Comparison of ENCODE assay signal across 12 mouse cellular contexts in the genomic region with DNA sequence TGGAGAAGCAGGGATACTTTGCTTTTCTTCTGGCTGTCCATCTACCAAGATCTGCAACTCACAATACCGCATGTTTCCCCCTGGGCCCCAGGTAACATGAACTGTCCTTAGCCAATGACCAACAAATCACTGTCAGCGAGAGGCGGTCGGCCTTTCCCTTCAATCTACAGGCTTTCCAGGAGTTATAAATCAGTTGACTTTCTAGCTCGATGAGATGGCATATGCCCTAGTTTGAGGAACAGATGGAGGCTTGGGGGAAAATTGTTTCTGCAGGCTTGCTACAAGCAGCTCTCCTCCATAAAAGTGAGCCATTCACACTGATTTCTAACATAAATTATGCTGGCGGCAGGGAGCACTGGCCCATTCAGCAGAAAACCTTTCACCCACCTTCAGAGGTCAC.
DNase-seq lines count a peak whose midpoint lies in the region; ATAC-seq lines count a peak whose summit lies in the region.
"Had no signal": no experiment of that assay in that cellular context is flagged by ENCODE, and none has a peak within 500 bp of the region (broad histone marks: within the 10 kb centered on the region; RNA-seq: fewer than 3 reads in every experiment).

No protein-coding gene starts in this region.

- no peak for ATAC-seq in hindbrain, embryonic 15.5 days (ENCODE audit: low FRiP score, low read depth)
- ATAC-seq in hindbrain, embryonic 11.5 days (ENCODE audit: low FRiP score) = no peak
- ATAC-seq: liver, postnatal 0 days; midbrain, embryonic 13.5 days had no signal

- no peak for DNase-seq in hindbrain, embryonic 11.5 days (ENCODE audit: low spot score)
- peak; percentile 8 for DNase-seq in cerebellum, adult 11 months
- peak; percentile 64 for DNase-seq in embryo, embryonic 10.5 days (ENCODE audit: low spot score)
- DNase-seq in limb, embryonic 10.5 days (ENCODE audit: low spot score) = peak; percentile 52
- DNase-seq in lung, postnatal 14 days = no peak
- no peak for DNase-seq in urinary bladder, postnatal 4 days (ENCODE audit: low spot score in 2 of 2)
- DNase-seq in urinary bladder, postnatal 25 days (ENCODE audit: low spot score) = no peak
- DNase-seq: kidney, postnatal 25 days; liver, postnatal 0 days had no signal

- H3K9me3 ChIP-seq in hindbrain, embryonic 15.5 days = no peaks in the 10 kb centered on the region
- H3K9me3 ChIP-seq in hindbrain, embryonic 11.5 days (ENCODE audit: control insufficient read depth, low read length) = no peaks in the 10 kb centered on the region
- H3K9me3 ChIP-seq in limb, embryonic 10.5 days (replicated peaks) = no peaks in the 10 kb centered on the region
- H3K9me3 ChIP-seq: heart, embryonic 15.5 days; midbrain, embryonic 13.5 days had no signal

- no peak overlapping the region for H3K4me3 ChIP-seq in hindbrain, embryonic 15.5 days
- no peak overlapping the region for H3K4me3 ChIP-seq in hindbrain, embryonic 11.5 days (ENCODE audit: low read depth, low read length)
- no peak overlapping the region for H3K4me3 ChIP-seq in limb, embryonic 10.5 days
- H3K4me3 ChIP-seq: heart, embryonic 15.5 days; midbrain, embryonic 13.5 days had no signal

- no peak overlapping the region for H3K9ac ChIP-seq in hindbrain, embryonic 15.5 days
- H3K9ac ChIP-seq in hindbrain, embryonic 11.5 days (ENCODE audit: low read depth, low read length) = no peak overlapping the region
- H3K9ac ChIP-seq: heart, embryonic 15.5 days; liver, postnatal 0 days; midbrain, embryonic 13.5 days had no signal

- WGBS in hindbrain, embryonic 15.5 days = 56% methylated on average over 6 of the region's 6 CpGs
- WGBS in hindbrain, embryonic 11.5 days = 72% methylated on average over 6 of the region's 6 CpGs
- WGBS in limb, embryonic 10.5 days = 19% methylated on average over 6 of the region's 6 CpGs

- peaks cover 5% of the 10 kb centered on the region; the same call in 1 of the 2 replicates for H3K4me1 ChIP-seq in hindbrain, embryonic 15.5 days (replicated peaks)
- H3K4me1 ChIP-seq in hindbrain, embryonic 11.5 days (replicated peaks; ENCODE audit: control insufficient read depth, insufficient read depth, low read length) = no peaks in the 10 kb centered on the region
- H3K4me1 ChIP-seq in limb, embryonic 10.5 days = peaks cover 18% of the 10 kb centered on the region
- H3K4me1 ChIP-seq: midbrain, embryonic 13.5 days had no signal

- H3K36me3 ChIP-seq in hindbrain, embryonic 15.5 days = no peaks in the 10 kb centered on the region
- H3K36me3 ChIP-seq in hindbrain, embryonic 11.5 days (ENCODE audit: control insufficient read depth, insufficient read depth, low read length) = no peaks in the 10 kb centered on the region
- no peaks in the 10 kb centered on the region for H3K36me3 ChIP-seq in limb, embryonic 10.5 days
- H3K36me3 ChIP-seq: heart, embryonic 15.5 days; midbrain, embryonic 13.5 days had no signal

- H3K27ac ChIP-seq in hindbrain, embryonic 15.5 days (replicated peaks) = 0 out of 2 replicates have a peak overlapping the region, but pooled peaks have one; percentile 14
- no peak overlapping the region for H3K27ac ChIP-seq in hindbrain, embryonic 11.5 days (ENCODE audit: low read depth, low read length)
- peak overlapping the region; percentile 42; the same call in 1 of the 2 replicates for H3K27ac ChIP-seq in limb, embryonic 10.5 days
- H3K27ac ChIP-seq: heart, embryonic 15.5 days; midbrain, embryonic 13.5 days had no signal

- H3K4me2 ChIP-seq in hindbrain, embryonic 15.5 days = no peak overlapping the region
- no peak overlapping the region for H3K4me2 ChIP-seq in hindbrain, embryonic 11.5 days (replicated peaks; ENCODE audit: low read depth, low read length)
- H3K4me2 ChIP-seq: heart, embryonic 15.5 days; midbrain, embryonic 13.5 days had no signal

- no peaks in the 10 kb centered on the region for H3K27me3 ChIP-seq in hindbrain, embryonic 15.5 days
- H3K27me3 ChIP-seq in hindbrain, embryonic 11.5 days (ENCODE audit: control insufficient read depth, insufficient read depth, low read length) = no peaks in the 10 kb centered on the region
- H3K27me3 ChIP-seq in limb, embryonic 10.5 days (ENCODE audit: low read depth, poor library complexity, severe bottlenecking) = no peaks in the 10 kb centered on the region
- H3K27me3 ChIP-seq: heart, embryonic 15.5 days; midbrain, embryonic 13.5 days had no signal

Comparison
In these comparisons a context has a peak if more than half of its experiments do, and no peak if none do; other contexts are left out.
1. DNase-seq: peak in cerebellum, adult 11 months (single experiment), embryo, embryonic 10.5 days (single experiment) and limb, embryonic 10.5 days (single experiment); none in hindbrain, embryonic 11.5 days (single experiment), lung, postnatal 14 days (single experiment), urinary bladder, postnatal 4 days (0 of 2) and urinary bladder, postnatal 25 days (single experiment).